Mouse (Mus musculus) cerebellum, adult 9-11 months (tissue): ENCODE measurements at regions not wholly inside any gene's neighbourhood (a gene's known extent, or its start where the extent isn't known, plus 50 kb on each side); places are given as distances from the start of the nearest gene placed in this dataset.

Experiments
- DNase-seq: peaks from one replicate; pipeline ENCODE4 v3.0.0; 2022

DNA sequence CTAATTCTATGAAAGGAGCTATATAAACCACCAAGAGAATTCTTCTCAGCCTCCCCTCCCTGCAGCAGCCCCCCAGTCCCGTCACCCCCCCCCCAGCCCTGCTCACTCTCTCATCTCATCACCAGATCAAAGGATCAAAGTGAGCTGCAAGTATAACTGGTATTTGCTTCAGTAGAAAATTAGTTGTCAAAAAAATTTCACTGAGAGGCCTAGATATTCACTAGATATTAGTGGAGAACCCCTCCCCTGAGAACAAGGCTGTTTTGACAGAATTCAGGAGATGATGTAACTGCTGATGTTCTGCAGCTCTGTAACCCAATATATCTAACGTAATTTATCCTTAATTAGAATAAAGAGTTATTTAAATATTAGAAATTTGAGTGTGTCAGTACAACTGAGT, 124.2 kb upstream of the Slitrk2 start:
- no peak for DNase-seq

DNA sequence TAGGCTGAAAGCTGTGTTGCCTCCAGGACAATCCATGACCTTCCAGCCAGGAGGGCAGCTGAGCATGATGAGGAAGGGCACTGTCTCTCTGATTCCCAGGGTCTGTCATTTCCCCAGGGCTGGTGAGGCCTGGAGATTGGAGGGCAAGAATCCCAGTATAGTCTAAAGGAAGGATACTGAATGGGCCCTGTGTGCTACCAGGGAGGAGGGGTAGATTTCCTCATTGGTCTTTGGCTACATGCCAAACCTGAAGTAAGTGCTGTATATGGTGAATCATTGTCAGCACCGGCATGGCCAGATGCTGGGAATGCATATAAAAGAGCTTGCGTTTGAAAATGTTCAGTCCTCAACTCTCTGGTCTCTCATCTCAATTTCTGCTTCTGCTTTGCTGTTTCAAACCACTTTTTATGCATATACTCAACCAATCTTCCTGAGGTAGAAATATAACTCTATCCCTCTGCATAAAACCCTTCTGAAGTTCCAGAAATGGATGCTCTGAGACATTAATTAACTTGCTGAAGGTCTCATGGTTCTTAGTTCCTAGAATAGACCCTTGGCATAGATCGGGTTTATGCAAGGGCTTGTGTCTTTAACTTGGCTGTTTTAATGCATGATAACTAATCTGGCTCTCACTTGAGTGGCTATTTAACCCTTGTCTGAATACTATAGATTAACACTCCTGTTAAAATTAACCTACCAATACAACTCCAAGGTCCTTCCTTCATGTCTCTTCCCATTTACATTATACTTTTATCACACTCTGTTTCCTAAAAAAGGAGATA, 122.1 kb upstream of the Slitrk2 start:
- DNase-seq = no peak

DNA sequence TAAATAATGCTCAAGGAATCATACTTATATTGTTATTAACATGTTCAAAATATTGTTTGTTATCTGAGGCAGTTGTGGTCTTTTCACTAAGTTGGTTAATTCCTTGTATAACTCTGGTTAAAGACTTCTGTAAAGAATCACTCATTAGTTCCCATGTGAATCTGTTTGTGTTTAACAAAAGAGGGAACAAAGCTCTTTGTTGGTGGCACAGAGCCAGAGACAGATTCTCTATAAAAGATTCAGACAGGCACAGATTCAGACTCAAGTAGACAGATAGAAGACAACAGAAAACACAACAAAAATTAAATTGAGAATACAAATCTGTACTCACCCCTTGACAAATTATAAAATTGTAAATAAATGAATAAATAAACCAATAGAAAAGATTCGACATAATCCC, 120.2 kb upstream of the Slitrk2 start:
- DNase-seq = no peak

DNA sequence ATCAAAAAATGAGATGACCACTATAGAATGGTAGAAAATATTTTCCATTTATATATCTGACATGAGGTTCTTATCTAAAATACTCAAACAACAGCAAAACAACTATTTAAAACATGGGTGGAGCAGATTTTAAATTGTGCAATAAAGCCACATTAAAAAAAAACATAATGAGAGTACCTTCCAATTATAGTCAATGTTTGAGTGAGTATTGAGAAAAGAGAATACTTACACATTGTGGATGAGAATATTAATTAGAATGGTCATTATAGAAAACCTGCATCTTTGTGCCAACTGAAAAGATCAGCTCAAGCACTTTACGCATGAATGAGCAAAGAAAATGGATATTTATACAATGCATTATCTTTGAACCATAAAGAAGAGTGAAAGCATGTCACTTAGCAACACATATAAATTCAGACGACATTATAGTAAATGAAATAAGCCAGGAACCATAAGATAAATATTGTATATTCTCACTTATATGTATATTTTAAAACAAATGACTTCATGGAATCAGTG, 105.1 kb upstream of the Slitrk2 start:
- DNase-seq = no peak

DNA sequence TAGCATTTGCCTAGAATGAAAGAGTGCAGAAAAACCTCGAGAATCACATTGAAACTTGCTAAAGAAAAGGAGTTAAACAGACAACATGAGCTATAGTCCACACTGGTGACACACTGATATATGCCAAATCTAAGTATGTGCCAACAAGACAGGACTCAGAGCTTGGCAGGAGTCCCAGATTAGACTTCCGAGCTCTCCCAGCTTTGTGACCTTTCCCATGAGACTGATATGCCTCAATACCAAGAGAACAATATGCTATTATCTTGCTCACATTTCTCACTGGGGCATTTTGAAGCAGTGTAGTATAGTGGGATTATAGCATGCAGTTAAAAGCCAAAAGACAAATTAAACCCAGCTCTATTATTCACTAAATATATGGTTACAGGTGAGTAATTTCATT, 94.6 kb upstream of the Slitrk2 start:
- peak; percentile 21 for DNase-seq
